Mouse (Mus musculus): ENCODE results near the gene Olfm1. TPM values are rescaled to one million over a fixed set of nuclear protein-coding genes. Genes with fewer than 3 reads are reported as not detected.

Gene Olfm1
- 0.23 TPM in 1 of 2 replicates, not detected in the other for polyA plus RNA-seq (2012; ENCODE audit: insufficient read depth, low replicate concordance)

DNA sequence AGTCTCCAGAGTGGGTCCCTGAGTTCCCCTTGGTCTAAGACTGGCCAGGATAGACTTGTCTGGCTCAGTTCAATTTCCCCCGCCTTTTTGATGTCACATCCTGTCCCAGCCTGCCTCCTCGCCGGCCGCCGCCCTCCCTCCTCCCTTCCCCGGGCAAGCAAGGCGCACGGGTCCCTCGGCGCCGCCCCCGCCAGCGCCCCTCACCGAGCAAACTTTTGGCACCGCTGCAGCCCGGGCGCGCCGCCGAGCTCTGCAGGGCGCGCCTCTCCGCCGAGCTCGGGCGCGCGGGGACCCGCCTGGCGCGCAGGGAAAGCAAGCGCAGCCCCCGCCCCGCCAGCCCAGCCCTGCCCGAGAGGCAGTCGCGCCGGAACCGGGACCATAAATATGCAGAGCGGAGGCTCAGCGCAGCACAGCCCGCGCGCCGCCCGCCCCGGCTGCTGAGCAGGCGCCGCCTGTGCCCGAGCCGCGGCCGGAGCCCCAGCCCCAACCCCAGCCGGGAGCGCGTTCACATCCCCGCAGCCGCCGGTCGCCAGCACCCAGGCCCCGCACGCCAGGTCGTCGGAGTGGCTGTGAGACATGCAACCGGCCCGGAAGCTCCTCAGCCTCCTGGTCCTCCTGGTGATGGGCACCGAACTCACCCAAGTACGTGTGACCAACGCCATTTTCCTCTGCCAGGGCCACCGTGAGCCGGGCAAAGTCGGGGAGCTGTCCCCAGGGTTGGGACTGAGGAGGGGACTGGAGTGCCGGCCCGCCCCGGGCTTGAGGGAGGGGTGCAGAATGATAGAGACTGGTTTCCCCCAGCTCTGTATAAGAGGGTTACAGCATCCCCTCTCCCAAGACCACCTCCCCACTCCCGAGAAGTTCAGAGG is at the start of gene Olfm1:
TSS of gene Olfm1 (plus strand) at position 172 of the 869 bp plus-strand sequence.
- TF ChIP-seq GATA1 (IDR thresholded peaks at IDR 0.05; ENCODE audit: borderline replicate concordance, low read length) (no peak), FLI1 (IDR thresholded peaks at IDR 0.05; ENCODE audit: low read length) (no peak)
- Histone ChIP-seq H3K4me1 (no peaks in the 10 kb centered on the region), H3K9me3 (no peaks in the 10 kb centered on the region), H3K27me3 (replicated peaks) (peaks cover 81% of the 10 kb centered on the region), H3K36me3 (replicated peaks; ENCODE audit: low read length) (no peaks in the 10 kb centered on the region), H3K4me3 (replicated peaks) (no peak within 1 kb of the TSS)

DNA sequence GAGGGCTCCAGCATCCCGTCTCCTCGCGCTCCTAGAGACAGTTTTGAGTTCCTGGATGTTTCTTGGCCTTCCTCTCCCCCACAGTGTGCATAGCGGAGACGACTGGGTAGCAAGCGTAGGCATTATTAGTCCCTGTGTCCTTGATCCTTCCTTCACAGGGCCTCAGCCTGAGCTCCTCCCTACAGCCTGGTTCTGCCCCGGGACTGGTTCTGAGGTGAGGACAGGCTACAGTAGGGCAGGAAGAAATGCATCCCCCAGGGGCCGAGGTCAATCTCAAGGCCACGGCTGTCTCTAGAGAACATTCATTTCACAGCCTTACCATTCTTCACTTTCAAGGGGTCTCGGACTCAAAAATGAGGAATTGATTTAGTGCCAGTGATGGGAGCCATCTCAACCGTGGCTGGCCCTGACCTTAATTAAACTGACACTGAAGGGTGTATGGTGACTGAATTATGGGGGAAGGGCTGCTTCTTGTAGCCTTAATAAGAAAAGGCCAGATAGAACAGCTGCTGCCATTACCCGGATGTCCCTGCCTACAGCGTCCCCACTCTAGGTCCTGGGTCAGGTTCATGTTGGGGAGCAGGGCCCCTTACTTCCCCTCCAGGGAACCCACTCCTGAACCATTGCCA is 49.3 kb upstream of the Olfm1 start:
- Histone ChIP-seq H3K4me1 (no peaks in the 10 kb centered on the region), H3K4me3 (replicated peaks) (no peak overlapping the region), H3K9me3 (peaks cover 7% of the 10 kb centered on the region; the same call in 1 of the 2 replicates), H3K27me3 (replicated peaks) (peaks cover 41% of the 10 kb centered on the region), H3K36me3 (replicated peaks; ENCODE audit: low read length) (no peaks in the 10 kb centered on the region)
- TF ChIP-seq GATA1 (IDR thresholded peaks at IDR 0.05; ENCODE audit: borderline replicate concordance, low read length), result no peak
- TF ChIP-seq FLI1 (IDR thresholded peaks at IDR 0.05; ENCODE audit: low read length), result no peak

DNA sequence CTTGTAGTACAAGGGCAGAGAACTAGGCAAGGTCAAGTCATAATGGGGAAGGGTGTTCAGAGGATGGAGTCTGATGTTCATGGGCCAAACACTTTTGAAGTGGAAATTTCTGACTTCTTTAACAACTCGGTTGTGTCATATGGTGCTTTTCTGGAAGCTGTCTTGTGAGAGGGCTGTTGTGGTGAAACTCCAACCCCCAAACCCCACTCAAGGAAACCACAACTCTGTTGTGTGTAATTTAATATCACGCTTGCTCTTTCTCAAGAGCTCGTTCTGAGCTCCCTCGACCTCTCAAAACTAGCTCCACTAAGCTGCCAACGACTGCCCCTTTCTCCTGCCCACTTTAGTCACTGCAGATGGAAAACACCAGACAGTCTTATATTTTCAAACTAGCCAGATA is 47.1 kb upstream of the Olfm1 start:
- Histone ChIP-seq H3K27me3 (replicated peaks) (peaks cover 46% of the 10 kb centered on the region), H3K4me3 (replicated peaks) (no peak overlapping the region), H3K4me1 (no peaks in the 10 kb centered on the region), H3K9me3 (peaks cover 4% of the 10 kb centered on the region; the same call in 1 of the 2 replicates), H3K36me3 (replicated peaks; ENCODE audit: low read length) (no peaks in the 10 kb centered on the region)
- TF ChIP-seq FLI1 (IDR thresholded peaks at IDR 0.05; ENCODE audit: low read length) (no peak), GATA1 (IDR thresholded peaks at IDR 0.05; ENCODE audit: borderline replicate concordance, low read length) (no peak)

DNA sequence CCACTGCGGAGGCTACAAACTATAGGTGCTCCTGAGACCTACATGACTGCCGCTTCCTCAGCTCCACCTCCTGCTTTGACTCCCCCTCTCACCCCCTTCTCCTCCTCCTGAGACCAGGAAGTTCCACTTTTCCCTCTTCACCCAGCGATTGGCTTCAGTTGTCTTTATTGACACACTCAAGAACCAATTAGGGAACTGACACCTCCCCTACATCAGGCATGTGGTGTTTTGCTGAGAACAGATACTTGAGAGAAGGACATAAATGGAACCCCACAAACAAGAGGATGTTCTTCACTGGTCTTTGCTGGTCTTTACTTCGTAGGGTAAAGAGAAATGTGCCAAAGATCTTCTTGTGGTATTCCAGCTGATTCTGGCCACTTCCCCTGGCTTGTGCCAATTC is 46.6 kb upstream of the Olfm1 start:
- TF ChIP-seq GATA1 (IDR thresholded peaks at IDR 0.05; ENCODE audit: borderline replicate concordance, low read length), result no peak
- TF ChIP-seq FLI1 (IDR thresholded peaks at IDR 0.05; ENCODE audit: low read length), result no peak
- Histone ChIP-seq H3K9me3 (peaks cover 4% of the 10 kb centered on the region; the same call in 1 of the 2 replicates), H3K27me3 (replicated peaks) (peaks cover 45% of the 10 kb centered on the region), H3K4me1 (no peaks in the 10 kb centered on the region), H3K4me3 (replicated peaks) (no peak overlapping the region), H3K36me3 (replicated peaks; ENCODE audit: low read length) (no peaks in the 10 kb centered on the region)

DNA sequence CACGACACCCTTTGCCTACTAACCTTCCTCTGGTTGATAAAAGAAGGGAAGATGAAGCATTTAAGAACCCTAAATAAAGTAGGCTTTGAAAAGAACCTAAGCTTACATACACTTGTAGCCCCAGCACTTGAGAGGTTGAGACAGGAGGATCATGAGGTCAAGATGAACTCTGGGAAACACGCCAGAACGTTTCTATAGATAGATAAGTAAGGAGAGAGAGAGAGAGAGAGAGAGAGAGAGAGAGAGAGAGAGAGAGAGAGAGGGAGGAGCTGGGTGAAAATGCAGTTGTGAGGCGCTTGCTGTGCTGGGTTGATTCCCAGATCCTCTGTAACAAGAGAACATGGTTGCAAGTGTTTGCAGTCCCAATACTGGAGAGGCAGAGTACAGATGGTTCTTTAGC is 46.1 kb upstream of the Olfm1 start:
- peaks cover 51% of the 10 kb centered on the region for H3K27me3 ChIP-seq (replicated peaks)
- H3K36me3 ChIP-seq (replicated peaks; ENCODE audit: low read length), result no peaks in the 10 kb centered on the region
- TF ChIP-seq GATA1 (IDR thresholded peaks at IDR 0.05; ENCODE audit: borderline replicate concordance, low read length), result no peak
- TF ChIP-seq FLI1 (IDR thresholded peaks at IDR 0.05; ENCODE audit: low read length), result no peak
- peaks cover 4% of the 10 kb centered on the region; the same call in 1 of the 2 replicates for H3K9me3 ChIP-seq
- H3K4me1 ChIP-seq, result no peaks in the 10 kb centered on the region
- no peak overlapping the region for H3K4me3 ChIP-seq (replicated peaks)

DNA sequence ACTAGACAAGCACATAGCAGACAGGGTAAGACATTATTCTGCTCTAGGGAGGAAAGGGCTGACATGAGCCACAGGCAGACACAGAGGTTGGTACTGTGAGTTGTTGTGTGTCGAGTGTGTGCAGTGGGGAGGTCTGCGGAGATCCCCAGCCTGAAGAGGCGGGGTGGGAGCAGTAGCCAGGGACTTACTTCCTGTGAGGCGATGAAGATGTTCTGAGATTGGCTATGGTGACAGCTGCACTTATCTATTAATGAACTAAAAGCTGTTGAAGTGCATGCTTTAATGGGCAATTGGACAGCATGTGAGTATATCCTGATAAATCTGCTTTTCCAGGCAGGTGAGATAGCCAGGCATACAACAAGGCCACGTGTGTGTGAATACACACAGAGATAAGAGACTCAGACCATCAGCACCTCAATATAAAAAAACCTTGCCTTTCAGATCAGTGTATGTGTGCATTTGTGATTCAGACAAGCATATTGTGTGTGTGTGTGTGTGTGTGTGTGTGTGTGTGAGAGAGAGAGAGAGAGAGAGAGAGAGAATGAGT is 45.5 kb upstream of the Olfm1 start:
- H3K9me3 ChIP-seq, result peaks cover 4% of the 10 kb centered on the region; the same call in 1 of the 2 replicates
- H3K4me1 ChIP-seq, result no peaks in the 10 kb centered on the region
- H3K36me3 ChIP-seq (replicated peaks; ENCODE audit: low read length), result no peaks in the 10 kb centered on the region
- no peak for TF ChIP-seq FLI1 (IDR thresholded peaks at IDR 0.05; ENCODE audit: low read length)
- TF ChIP-seq GATA1 (IDR thresholded peaks at IDR 0.05; ENCODE audit: borderline replicate concordance, low read length), result no peak
- H3K27me3 ChIP-seq (replicated peaks), result peaks cover 50% of the 10 kb centered on the region
- H3K4me3 ChIP-seq (replicated peaks), result no peak overlapping the region

DNA sequence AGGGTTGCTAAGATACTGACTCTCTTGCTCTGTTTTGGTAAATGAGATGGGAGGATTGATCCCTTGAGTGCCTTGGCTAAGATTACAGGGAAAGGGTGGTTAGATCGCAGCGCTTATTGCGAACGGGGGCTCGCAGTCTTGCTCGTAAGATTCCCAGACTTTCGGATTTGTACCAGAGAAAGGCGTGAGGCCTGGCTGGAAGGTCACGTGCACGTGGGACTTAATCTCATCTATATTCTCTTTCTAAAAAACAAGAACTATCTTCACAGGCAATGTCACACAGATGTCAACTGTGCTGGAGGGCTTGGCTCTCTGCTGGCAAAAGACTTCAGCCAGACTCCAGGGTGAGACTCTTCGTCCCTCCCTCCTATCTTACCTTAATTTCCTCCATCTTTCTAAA is 43.1 kb upstream of the Olfm1 start:
- H3K27me3 ChIP-seq (replicated peaks), result peaks cover 44% of the 10 kb centered on the region
- no peaks in the 10 kb centered on the region for H3K36me3 ChIP-seq (replicated peaks; ENCODE audit: low read length)
- H3K9me3 ChIP-seq, result peaks cover 4% of the 10 kb centered on the region; the same call in 1 of the 2 replicates
- TF ChIP-seq FLI1 (IDR thresholded peaks at IDR 0.05; ENCODE audit: low read length) (no peak), GATA1 (IDR thresholded peaks at IDR 0.05; ENCODE audit: borderline replicate concordance, low read length) (no peak)
- H3K4me3 ChIP-seq (replicated peaks), result no peak overlapping the region
- no peaks in the 10 kb centered on the region for H3K4me1 ChIP-seq

DNA sequence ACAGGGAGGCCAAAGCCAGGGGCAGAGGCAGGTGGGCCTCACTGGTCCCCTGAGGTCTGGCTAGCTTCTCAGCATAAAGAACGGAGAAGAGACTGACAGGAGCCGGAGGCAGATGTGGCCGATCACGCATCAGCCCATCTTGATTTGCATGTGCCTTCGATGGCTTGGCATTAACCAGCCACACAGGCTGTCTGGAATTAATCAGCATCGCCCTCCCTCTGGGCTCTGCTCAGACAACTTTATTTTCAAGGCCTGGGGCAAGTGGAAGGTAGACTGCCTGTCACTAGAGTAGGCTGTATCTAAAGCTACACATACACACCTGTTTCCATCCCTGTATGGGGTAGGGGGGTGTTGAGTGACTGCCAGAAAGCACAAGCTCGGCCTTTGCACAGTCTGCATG is 32.2 kb upstream of the Olfm1 start:
- peaks cover 45% of the 10 kb centered on the region for H3K27me3 ChIP-seq (replicated peaks)

DNA sequence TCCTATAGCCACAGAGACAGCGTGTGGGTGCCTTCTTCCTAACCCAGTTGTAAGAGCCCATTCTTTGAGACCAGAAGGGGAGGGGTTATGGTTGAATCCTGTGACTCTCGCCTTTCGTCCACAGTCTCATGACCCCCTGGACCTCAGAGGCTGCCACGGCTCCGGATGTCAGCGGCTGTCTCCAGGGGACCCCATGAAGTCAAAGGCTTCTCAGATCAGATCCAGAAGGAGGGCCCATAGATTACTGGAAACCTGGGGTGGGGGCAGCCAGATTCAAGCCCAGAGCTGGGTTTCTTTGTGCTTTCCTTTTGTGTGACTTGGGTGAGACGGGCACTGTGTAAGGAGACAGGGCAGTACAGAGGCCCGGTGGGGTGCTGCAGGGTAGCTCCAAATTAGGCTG is 27.2 kb upstream of the Olfm1 start:
- TF ChIP-seq GATA1 (IDR thresholded peaks at IDR 0.05; ENCODE audit: borderline replicate concordance, low read length) (no peak), FLI1 (IDR thresholded peaks at IDR 0.05; ENCODE audit: low read length) (no peak)
- H3K36me3 ChIP-seq (replicated peaks; ENCODE audit: low read length), result no peaks in the 10 kb centered on the region
- H3K4me1 ChIP-seq, result no peaks in the 10 kb centered on the region
- no peaks in the 10 kb centered on the region for H3K9me3 ChIP-seq
- no peak overlapping the region for H3K4me3 ChIP-seq (replicated peaks)
- H3K27me3 ChIP-seq (replicated peaks), result peaks cover 37% of the 10 kb centered on the region

More for the DNA sequence above, 32.2 kb upstream of the Olfm1 start:
- no peaks in the 10 kb centered on the region for H3K9me3 ChIP-seq
- no peaks in the 10 kb centered on the region for H3K36me3 ChIP-seq (replicated peaks; ENCODE audit: low read length)
- TF ChIP-seq FLI1 (IDR thresholded peaks at IDR 0.05; ENCODE audit: low read length) (no peak), GATA1 (IDR thresholded peaks at IDR 0.05; ENCODE audit: borderline replicate concordance, low read length) (no peak)
- H3K4me1 ChIP-seq, result no peaks in the 10 kb centered on the region
- no peak overlapping the region for H3K4me3 ChIP-seq (replicated peaks)

Data from megakaryocyte, embryonic 14.5 days (primary cell).